Mouse (Mus musculus) erythroblast, embryonic 14.5 days (primary cell): Measurements from ENCODE around the gene Nacc2.

Experiments
- GATA1 ChIP-seq: IDR thresholded peaks from 2 replicates; pipeline ENCODE4 v1.6.1; 2012; ENCODE audit warnings: low read length, inconsistent platforms, mixed read lengths
- TAL1 ChIP-seq: IDR thresholded peaks from 3 replicates; pipeline ENCODE4 v1.6.1; 2012; ENCODE audit warnings: low read length, inconsistent platforms, mixed read lengths

DNA sequence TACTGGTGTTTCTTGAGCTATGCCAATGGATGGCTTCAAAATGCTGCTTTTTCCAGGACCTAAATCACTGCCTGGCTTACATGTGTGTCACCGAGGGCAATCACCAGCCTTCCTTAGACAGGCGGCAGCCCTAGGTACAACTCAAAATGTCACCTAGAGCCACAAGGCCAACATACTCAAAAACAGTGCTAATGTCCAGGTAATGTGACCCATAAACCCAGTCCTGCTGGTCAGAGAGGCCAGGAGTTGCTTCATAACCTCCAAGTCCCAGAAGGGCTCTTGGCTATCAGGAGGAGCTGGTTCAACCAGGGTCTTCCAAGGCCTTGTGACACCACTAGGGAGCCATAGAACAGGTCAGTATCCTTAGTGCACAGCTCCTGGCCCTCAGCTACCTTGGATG lies 11.6 kb upstream of the Nacc2 start:
- no peak for TF ChIP-seq GATA1
- TF ChIP-seq TAL1 = no peak
